Mouse (Mus musculus): ENCODE measurements around the gene Peli2. TPM values are rescaled to one million over a fixed set of nuclear protein-coding genes. Genes with fewer than 3 reads are reported as not detected.

The Peli2 gene
- polyA plus RNA-seq, 1 experiment from 2014 or later: 4.0 TPM

GRCm38 (mm10) chr14:48202096-48203036, 81.7 kb downstream of the Peli2 start:
- Histone ChIP-seq H3K36me3 (ENCODE audit: control insufficient read depth, insufficient read depth, low read length) (no peaks in the 10 kb centered on the region), H3K27ac (ENCODE audit: low read depth, low read length) (no peak overlapping the region), H3K4me3 (ENCODE audit: low read depth, low read length) (no peak overlapping the region), H3K9me3 (replicated peaks; ENCODE audit: control insufficient read depth, low read length) (no peaks in the 10 kb centered on the region), H3K4me1 (ENCODE audit: control insufficient read depth, insufficient read depth, low read length) (peaks cover 19% of the 10 kb centered on the region), H3K4me2 (no peak overlapping the region), H3K27me3 (ENCODE audit: control insufficient read depth, insufficient read depth, low read length) (peaks cover 11% of the 10 kb centered on the region), H3K9ac (ENCODE audit: low read depth, low read length) (no peak overlapping the region)
- ATAC-seq (replicated peaks; ENCODE audit: insufficient number of reproducible peaks, low FRiP score, low TSS enrichment): no peak
- WGBS (ENCODE audit: insufficient replicate concordance): 55% methylated on average over 17 of the region's 17 CpGs

GRCm38 (mm10) chr14:48205044-48205443, 84.4 kb downstream of the Peli2 start:
- Histone ChIP-seq H3K9me3 (replicated peaks; ENCODE audit: control insufficient read depth, low read length) (no peaks in the 10 kb centered on the region), H3K4me3 (ENCODE audit: low read depth, low read length) (no peak overlapping the region), H3K9ac (ENCODE audit: low read depth, low read length) (no peak overlapping the region), H3K27ac (ENCODE audit: low read depth, low read length) (no peak overlapping the region), H3K4me2 (no peak overlapping the region), H3K4me1 (ENCODE audit: control insufficient read depth, insufficient read depth, low read length) (peaks cover 22% of the 10 kb centered on the region), H3K27me3 (ENCODE audit: control insufficient read depth, insufficient read depth, low read length) (peaks cover 8% of the 10 kb centered on the region), H3K36me3 (ENCODE audit: control insufficient read depth, insufficient read depth, low read length) (no peaks in the 10 kb centered on the region)
- WGBS (ENCODE audit: insufficient replicate concordance): 74% methylated on average over 10 of the region's 10 CpGs
- no peak for ATAC-seq (replicated peaks; ENCODE audit: insufficient number of reproducible peaks, low FRiP score, low TSS enrichment)

- no peaks in the 10 kb centered on the region for H3K36me3 ChIP-seq (ENCODE audit: control insufficient read depth, insufficient read depth, low read length)
- H3K4me3 ChIP-seq (ENCODE audit: low read depth, low read length): no peak overlapping the region
- peaks cover 5% of the 10 kb centered on the region for H3K27me3 ChIP-seq (ENCODE audit: control insufficient read depth, insufficient read depth, low read length)
- WGBS (ENCODE audit: insufficient replicate concordance): 71% methylated on average over 11 of the region's 11 CpGs
- no peak overlapping the region for H3K9ac ChIP-seq (ENCODE audit: low read depth, low read length)
- no peak overlapping the region for H3K27ac ChIP-seq (ENCODE audit: low read depth, low read length)
- no peak overlapping the region for H3K4me2 ChIP-seq
- H3K4me1 ChIP-seq (ENCODE audit: control insufficient read depth, insufficient read depth, low read length): peaks cover 22% of the 10 kb centered on the region
- H3K9me3 ChIP-seq (replicated peaks; ENCODE audit: control insufficient read depth, low read length): no peaks in the 10 kb centered on the region
- no peak for ATAC-seq (replicated peaks; ENCODE audit: insufficient number of reproducible peaks, low FRiP score, low TSS enrichment)
Observed at GRCm38 (mm10) chr14:48205635-48206034, 85.0 kb downstream of the Peli2 start.

DNA sequence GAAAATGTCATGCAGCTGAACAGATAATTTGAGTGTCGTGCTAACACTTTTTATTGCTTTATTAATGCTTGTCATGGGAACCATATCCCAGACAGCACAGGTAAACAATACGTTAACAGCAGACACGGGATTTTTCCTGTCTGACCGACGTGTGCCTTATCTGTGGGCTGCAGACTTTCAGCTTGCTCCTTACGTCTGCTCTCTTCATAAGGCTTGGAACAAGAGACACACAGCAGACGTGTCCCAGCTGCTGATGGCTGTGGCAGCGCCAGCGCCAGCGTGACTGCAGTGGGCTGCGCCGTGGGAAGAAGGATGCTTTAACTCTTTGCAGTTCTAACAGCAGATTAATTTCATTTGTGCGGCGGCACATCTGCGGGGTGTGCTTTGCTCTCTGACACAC, 86.5 kb downstream of the Peli2 start:
- 0 out of 2 replicates have a peak overlapping the region, but pooled peaks have one; percentile 6 for H3K9ac ChIP-seq (ENCODE audit: low read depth, low read length)
- peak overlapping the region; percentile 49 for H3K4me2 ChIP-seq
- no peaks in the 10 kb centered on the region for H3K9me3 ChIP-seq (replicated peaks; ENCODE audit: control insufficient read depth, low read length)
- peak overlapping the region; percentile 47 for H3K27ac ChIP-seq (ENCODE audit: low read depth, low read length)
- no peaks in the 10 kb centered on the region for H3K36me3 ChIP-seq (ENCODE audit: control insufficient read depth, insufficient read depth, low read length)
- 14% methylated on average over 15 of the region's 15 CpGs for WGBS (ENCODE audit: insufficient replicate concordance)
- H3K4me3 ChIP-seq (ENCODE audit: low read depth, low read length): peak overlapping the region; percentile 2; the same call in 1 of the 2 replicates
- peaks cover 4% of the 10 kb centered on the region; the same call in 1 of the 2 replicates for H3K27me3 ChIP-seq (ENCODE audit: control insufficient read depth, insufficient read depth, low read length)
- peak; percentile 67; the same call in 1 of the 2 replicates for ATAC-seq (replicated peaks; ENCODE audit: insufficient number of reproducible peaks, low FRiP score, low TSS enrichment)
- peaks cover 19% of the 10 kb centered on the region for H3K4me1 ChIP-seq (ENCODE audit: control insufficient read depth, insufficient read depth, low read length)

- H3K4me2 ChIP-seq: peak overlapping the region; percentile 49
- WGBS (ENCODE audit: insufficient replicate concordance): 59% methylated on average over 12 of the region's 12 CpGs
- H3K36me3 ChIP-seq (ENCODE audit: control insufficient read depth, insufficient read depth, low read length): no peaks in the 10 kb centered on the region
- no peaks in the 10 kb centered on the region for H3K9me3 ChIP-seq (replicated peaks; ENCODE audit: control insufficient read depth, low read length)
- H3K27me3 ChIP-seq (ENCODE audit: control insufficient read depth, insufficient read depth, low read length): peaks cover 3% of the 10 kb centered on the region; the same call in 1 of the 2 replicates
- H3K27ac ChIP-seq (ENCODE audit: low read depth, low read length): 0 out of 2 replicates have a peak overlapping the region, but pooled peaks have one; percentile 35
- H3K4me3 ChIP-seq (ENCODE audit: low read depth, low read length): no peak overlapping the region
- H3K9ac ChIP-seq (ENCODE audit: low read depth, low read length): 0 out of 2 replicates have a peak overlapping the region, but pooled peaks have one; percentile 6
- H3K4me1 ChIP-seq (ENCODE audit: control insufficient read depth, insufficient read depth, low read length): peaks cover 17% of the 10 kb centered on the region
- ATAC-seq (replicated peaks; ENCODE audit: insufficient number of reproducible peaks, low FRiP score, low TSS enrichment): no peak
Observed at GRCm38 (mm10) chr14:48207746-48208640, 87.4 kb downstream of the Peli2 start.

DNA sequence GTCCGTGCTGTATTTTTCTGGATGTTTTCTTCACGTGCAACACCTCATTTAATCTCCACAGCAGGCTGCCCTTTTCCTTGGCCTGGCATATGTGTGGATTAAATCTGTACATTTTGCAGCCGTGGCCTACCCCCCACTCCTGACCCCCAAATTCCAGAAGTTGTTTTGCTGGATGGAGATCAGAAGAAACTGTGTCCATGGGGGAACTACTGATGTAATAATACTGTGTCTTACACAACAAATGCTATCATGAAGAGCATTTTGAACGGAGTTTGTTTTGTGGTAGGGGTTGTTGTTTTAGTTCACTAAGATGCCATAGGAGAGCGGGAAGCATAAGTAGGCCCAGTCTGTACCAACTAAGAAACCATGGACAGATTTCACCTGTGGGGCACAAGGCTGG, 88.8 kb downstream of the Peli2 start:
- Histone ChIP-seq H3K27me3 (ENCODE audit: control insufficient read depth, insufficient read depth, low read length) (peaks cover 3% of the 10 kb centered on the region; the same call in 1 of the 2 replicates), H3K4me3 (ENCODE audit: low read depth, low read length) (no peak overlapping the region), H3K4me1 (ENCODE audit: control insufficient read depth, insufficient read depth, low read length) (peaks cover 17% of the 10 kb centered on the region), H3K9ac (ENCODE audit: low read depth, low read length) (no peak overlapping the region), H3K36me3 (ENCODE audit: control insufficient read depth, insufficient read depth, low read length) (no peaks in the 10 kb centered on the region), H3K27ac (ENCODE audit: low read depth, low read length) (no peak overlapping the region), H3K4me2 (no peak overlapping the region), H3K9me3 (replicated peaks; ENCODE audit: control insufficient read depth, low read length) (no peaks in the 10 kb centered on the region)
- no peak for ATAC-seq (replicated peaks; ENCODE audit: insufficient number of reproducible peaks, low FRiP score, low TSS enrichment)
- WGBS (ENCODE audit: insufficient replicate concordance): 84% methylated on average over 5 of the region's 5 CpGs

GRCm38 (mm10) chr14:48210089-48210488, 89.5 kb downstream of the Peli2 start:
- no peaks in the 10 kb centered on the region for H3K9me3 ChIP-seq (replicated peaks; ENCODE audit: control insufficient read depth, low read length)
- no peaks in the 10 kb centered on the region for H3K36me3 ChIP-seq (ENCODE audit: control insufficient read depth, insufficient read depth, low read length)
- H3K4me3 ChIP-seq (ENCODE audit: low read depth, low read length): no peak overlapping the region
- H3K4me1 ChIP-seq (ENCODE audit: control insufficient read depth, insufficient read depth, low read length): peaks cover 17% of the 10 kb centered on the region
- peaks cover 3% of the 10 kb centered on the region; the same call in 1 of the 2 replicates for H3K27me3 ChIP-seq (ENCODE audit: control insufficient read depth, insufficient read depth, low read length)
- no peak overlapping the region for H3K27ac ChIP-seq (ENCODE audit: low read depth, low read length)
- H3K9ac ChIP-seq (ENCODE audit: low read depth, low read length): no peak overlapping the region
- 81% methylated on average over 8 of the region's 9 CpGs for WGBS (ENCODE audit: insufficient replicate concordance)
- no peak overlapping the region for H3K4me2 ChIP-seq
- no peak for ATAC-seq (replicated peaks; ENCODE audit: insufficient number of reproducible peaks, low FRiP score, low TSS enrichment)

DNA sequence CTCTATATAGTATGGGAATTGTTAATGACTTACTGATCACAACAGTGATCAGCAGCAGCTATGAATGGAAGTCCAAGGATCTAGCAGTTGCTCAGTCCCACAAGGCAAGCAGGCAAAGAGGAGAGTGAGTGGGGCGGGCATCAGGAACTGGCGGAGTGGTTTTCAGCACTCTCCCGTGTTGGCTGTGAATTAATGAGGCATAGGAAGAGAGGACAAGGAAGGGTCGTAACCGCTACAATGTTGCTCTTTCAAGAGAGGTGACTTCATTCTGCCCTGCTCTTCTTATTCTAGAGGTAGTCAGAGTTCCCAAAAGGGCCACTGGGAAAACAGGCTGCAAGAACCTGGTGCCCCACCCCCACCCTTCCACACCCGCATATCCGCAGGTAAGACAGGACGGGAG, 90.9 kb downstream of the Peli2 start:
- no peak for ATAC-seq (replicated peaks; ENCODE audit: insufficient number of reproducible peaks, low FRiP score, low TSS enrichment)
- H3K36me3 ChIP-seq (ENCODE audit: control insufficient read depth, insufficient read depth, low read length): no peaks in the 10 kb centered on the region
- 74% methylated on average over 8 of the region's 8 CpGs for WGBS (ENCODE audit: insufficient replicate concordance)
- no peak overlapping the region for H3K4me3 ChIP-seq (ENCODE audit: low read depth, low read length)
- H3K4me1 ChIP-seq (ENCODE audit: control insufficient read depth, insufficient read depth, low read length): peaks cover 15% of the 10 kb centered on the region
- no peak overlapping the region for H3K9ac ChIP-seq (ENCODE audit: low read depth, low read length)
- no peak overlapping the region for H3K27ac ChIP-seq (ENCODE audit: low read depth, low read length)
- peaks cover 3% of the 10 kb centered on the region; the same call in 1 of the 2 replicates for H3K27me3 ChIP-seq (ENCODE audit: control insufficient read depth, insufficient read depth, low read length)
- H3K4me2 ChIP-seq: no peak overlapping the region
- no peaks in the 10 kb centered on the region for H3K9me3 ChIP-seq (replicated peaks; ENCODE audit: control insufficient read depth, low read length)
